Mouse (Mus musculus) neural tube, embryonic 11.5 days (tissue): ENCODE measurements around the gene Rbm3. TPM values are rescaled to one million over a fixed set of nuclear protein-coding genes. Genes with fewer than 3 reads are reported as not detected.

Experiments
- ATAC-seq: fragments of 200-750 bp; cut with Nextera tagmentation; 2 replicates; pipeline ENCODE4 v1.8.0; 2017; ENCODE audit warnings: moderate number of reproducible peaks, mild to moderate bottlenecking, moderate TSS enrichment, moderate library complexity; ENCODE audit not compliant: insufficient read depth, low FRiP score, low TSS enrichment
- DNase-seq: peaks from one replicate; pipeline ENCODE4 v3.0.0-alpha.2; 2015; ENCODE audit warnings: low spot score
- H3K27ac ChIP-seq: fragments of 300-500 bp; sonication (generic); 2 replicates; pipeline ENCODE4 v1.5.1; 2014; ENCODE audit warnings: low read depth, mild to moderate bottlenecking, low read length
- H3K27me3 ChIP-seq: fragments of 300-500 bp; sonication (generic); 2 replicates; pipeline ENCODE4 v1.6.1; 2014; ENCODE audit warnings: mild to moderate bottlenecking, low read length, mixed read lengths; ENCODE audit not compliant: control insufficient read depth, insufficient read depth
- H3K36me3 ChIP-seq: fragments of 300-500 bp; sonication (generic); 2 replicates; pipeline ENCODE4 v1.6.1; 2014; ENCODE audit warnings: mild to moderate bottlenecking, low read length, moderate library complexity, mixed read lengths; ENCODE audit not compliant: control insufficient read depth, insufficient read depth
- H3K4me1 ChIP-seq: fragments of 300-500 bp; sonication (generic); 2 replicates; pipeline ENCODE4 v1.6.1; 2014; ENCODE audit warnings: low read length, mixed read lengths; ENCODE audit not compliant: control insufficient read depth, insufficient read depth
- H3K4me2 ChIP-seq: fragments of 300-500 bp; sonication (generic); 2 replicates; pipeline ENCODE4 v1.6.1; 2014; ENCODE audit warnings: low read depth, mild to moderate bottlenecking, moderate library complexity
- H3K4me3 ChIP-seq: fragments of 300-500 bp; sonication (generic); 2 replicates; pipeline ENCODE4 v1.5.1; 2014; ENCODE audit warnings: low read depth, low read length
- H3K9ac ChIP-seq: fragments of 300-500 bp; sonication (generic); 2 replicates; pipeline ENCODE4 v1.6.1; 2014; ENCODE audit warnings: mild to moderate bottlenecking, low read length
- H3K9me3 ChIP-seq: fragments of 300-500 bp; sonication (generic); 2 replicates; pipeline ENCODE4 v1.6.1; 2016; ENCODE audit warnings: low read length; ENCODE audit not compliant: control insufficient read depth
- WGBS: fragments of 180-500 bp; shearing (Covaris S2); extraction: QIAGEN DNeasy Blood & Tissue Kit; methylation state at CpG from one replicate; pipeline ENCODE4 v1.1.7; 2014; 5-methylcytosine and 5-hydroxymethylcytosine counted together
- polyA plus RNA-seq: library from polyadenylated mRNA; unstranded; fragments of >200 nt; fragmentation: Nextera tagmentation; extraction: Ambion mirVana; gene quantifications from 2 replicates; pipeline ENCODE4 v1.2.1, GENCODE M21; 2014

Gene Rbm3
- polyA plus RNA-seq: 400 and 423 TPM in 2 replicates

DNA sequence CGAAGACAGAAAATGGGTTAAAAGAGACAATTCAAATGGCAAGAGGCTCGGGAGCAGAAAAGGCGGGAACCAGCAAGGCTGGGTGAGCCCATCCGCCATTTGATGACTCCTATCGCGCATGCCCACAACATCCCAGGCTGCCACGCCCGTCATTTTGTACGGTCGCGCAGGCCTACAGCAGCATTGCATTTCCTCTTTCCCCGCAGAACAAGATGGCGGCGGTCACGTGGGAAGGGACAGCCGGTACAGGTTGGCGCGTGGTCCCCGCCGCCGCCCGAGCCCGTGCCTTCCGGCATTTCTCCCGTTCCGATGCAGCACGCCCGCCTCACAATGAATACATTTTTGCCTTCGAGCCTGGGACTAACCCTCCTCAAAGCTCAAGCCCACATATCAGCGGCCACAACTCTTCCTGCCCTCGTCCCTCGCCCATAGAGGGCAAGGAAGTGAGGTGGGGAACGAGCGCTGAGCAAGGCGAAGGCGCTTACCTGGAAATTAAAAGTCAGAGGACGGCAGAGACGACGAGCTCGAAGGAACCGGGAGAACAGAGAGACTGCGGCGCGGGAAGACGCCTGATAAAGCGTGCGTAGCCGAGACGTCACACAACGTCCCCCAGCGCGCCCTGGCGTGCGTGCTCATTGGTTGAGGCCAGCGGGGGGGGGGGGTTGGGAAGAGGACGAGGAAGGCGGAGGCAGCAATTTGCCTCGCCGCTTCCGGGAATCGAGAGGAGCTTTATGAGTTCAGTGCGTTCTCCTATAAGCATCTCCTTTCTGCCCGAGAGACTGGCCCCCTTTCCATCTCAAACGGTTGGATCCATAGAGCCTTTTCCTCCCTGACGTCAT lies at the start of gene Rbm3:
Gene Rbm3, minus strand, starts transcription at position 728 of the 839 bp plus-strand sequence.
- Histone ChIP-seq H3K36me3 (peaks cover 6% of the 10 kb centered on the region; the same call in 1 of the 2 replicates), H3K9me3 (no peaks in the 10 kb centered on the region), H3K4me1 (peaks cover 6% of the 10 kb centered on the region), H3K9ac (peak within 1 kb of the TSS; percentile 87), H3K4me2 (peak within 1 kb of the TSS; percentile 69), H3K27ac (peak within 1 kb of the TSS; percentile 91), H3K27me3 (no peaks in the 10 kb centered on the region), H3K4me3 (peak within 1 kb of the TSS; percentile 58)
- DNase-seq (peak; percentile 86), ATAC-seq (peak; percentile 94)
- WGBS: 27% methylated on average over 58 of the region's 65 CpGs

DNA sequence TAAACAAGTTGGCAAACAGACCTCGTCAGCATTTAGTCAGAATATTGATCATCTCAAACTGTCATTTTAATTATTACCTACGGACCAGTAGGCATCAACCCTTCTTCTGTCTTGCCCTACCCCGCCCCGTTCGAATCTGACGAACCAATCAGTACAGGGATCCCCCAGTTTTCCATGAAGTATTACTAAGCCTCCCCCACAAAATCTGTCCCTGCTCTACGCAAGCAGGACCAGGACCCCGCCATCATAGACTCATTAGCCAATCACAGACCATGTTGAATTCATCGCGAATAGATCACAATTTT lies 47.7 kb upstream of the Rbm3 start, which contains the start of gene Ebp:
Gene Ebp, minus strand, starts transcription at position 94 of the 305 bp plus-strand sequence.
- 28% methylated on average over 10 of the region's 10 CpGs for WGBS
- Histone ChIP-seq H3K9me3 (no peaks in the 10 kb centered on the region), H3K9ac (peak within 1 kb of the TSS; percentile 59), H3K27me3 (no peaks in the 10 kb centered on the region), H3K4me1 (no peaks in the 10 kb centered on the region), H3K4me2 (peak within 1 kb of the TSS; percentile 52), H3K36me3 (no peaks in the 10 kb centered on the region), H3K4me3 (peak within 1 kb of the TSS; percentile 33), H3K27ac (peak within 1 kb of the TSS; percentile 7; the same call in 1 of the 2 replicates)
- ATAC-seq (0 out of 2 replicates have a peak, but pooled peaks have one; percentile 39), DNase-seq (no peak)

DNA sequence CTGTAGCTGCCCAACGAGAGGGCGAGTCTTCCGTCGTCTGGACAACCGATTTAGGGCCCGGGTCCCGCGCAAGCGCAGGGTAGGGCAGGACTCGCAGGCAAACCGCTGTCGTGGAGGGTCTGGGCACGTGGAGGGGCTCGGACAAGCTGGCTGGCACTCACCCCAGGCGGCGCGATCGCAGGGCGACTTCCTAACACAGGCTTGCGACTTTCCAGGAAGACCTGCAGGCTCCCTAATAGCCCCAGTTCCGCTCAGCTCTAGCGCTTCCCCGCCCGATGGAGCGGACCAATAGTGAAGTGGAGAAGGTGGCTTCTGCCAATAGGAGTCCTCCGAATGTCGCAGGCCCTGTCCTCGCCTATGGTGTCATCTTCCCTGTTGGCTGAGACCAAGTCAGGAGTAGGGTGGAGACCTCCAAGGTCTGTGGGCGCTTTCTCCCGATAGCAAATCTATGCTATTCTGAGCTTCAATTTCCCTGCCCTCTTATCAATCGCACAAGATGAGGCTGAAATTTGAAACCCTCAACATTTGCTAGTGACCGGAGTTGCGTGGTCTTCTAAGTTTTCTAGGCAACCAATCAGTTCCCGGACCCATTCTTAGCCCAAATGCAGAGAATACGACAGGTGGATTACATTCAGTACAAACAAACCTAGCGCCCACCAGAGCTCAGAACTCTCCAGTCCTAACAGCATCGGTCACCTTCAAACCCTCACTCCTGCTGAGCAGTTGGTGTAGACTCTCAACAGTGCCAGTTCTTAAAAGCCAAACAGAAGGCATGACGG lies 47.1 kb upstream of the Rbm3 start:
- no peaks in the 10 kb centered on the region for H3K4me1 ChIP-seq
- WGBS: 10% methylated on average over 38 of the region's 38 CpGs
- H3K36me3 ChIP-seq: no peaks in the 10 kb centered on the region
- H3K9ac ChIP-seq: peak overlapping the region; percentile 59
- peak overlapping the region; percentile 52 for H3K4me2 ChIP-seq
- DNase-seq: peak; percentile 81
- peak overlapping the region; percentile 7; the same call in 1 of the 2 replicates for H3K27ac ChIP-seq
- H3K9me3 ChIP-seq: no peaks in the 10 kb centered on the region
- H3K4me3 ChIP-seq: peak overlapping the region; percentile 33
- H3K27me3 ChIP-seq: no peaks in the 10 kb centered on the region
- ATAC-seq: peak; percentile 98

DNA sequence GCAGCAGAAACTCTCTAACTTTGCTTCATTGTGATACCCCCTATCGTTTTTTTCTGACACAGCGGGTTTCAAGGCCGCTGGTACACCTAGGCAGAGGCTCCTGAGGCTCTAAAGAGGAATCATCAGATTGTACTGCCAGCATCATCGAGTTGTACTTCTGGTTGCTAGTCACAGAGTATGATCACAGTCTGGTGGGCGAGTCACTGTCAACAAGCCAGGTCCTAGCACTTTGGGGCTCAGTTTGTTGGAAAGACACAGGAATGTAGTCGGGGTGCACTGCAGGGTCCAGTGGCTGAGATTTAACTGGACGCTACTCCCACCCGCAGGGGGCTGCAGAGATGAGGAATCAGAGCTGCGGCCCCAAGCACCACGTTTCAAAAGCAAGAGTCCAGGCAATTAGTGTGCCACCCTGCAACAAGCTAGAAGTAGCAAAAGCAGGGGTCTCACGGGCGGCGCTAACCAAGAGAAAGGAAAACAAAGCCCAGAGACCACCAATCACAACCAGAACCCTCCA lies 46.5 kb upstream of the Rbm3 start:
- Histone ChIP-seq H3K27ac (peak overlapping the region; percentile 7; the same call in 1 of the 2 replicates), H3K9me3 (no peaks in the 10 kb centered on the region), H3K36me3 (no peaks in the 10 kb centered on the region), H3K9ac (peak overlapping the region; percentile 59), H3K4me2 (peak overlapping the region; percentile 52), H3K4me3 (peak overlapping the region; percentile 33), H3K27me3 (no peaks in the 10 kb centered on the region), H3K4me1 (no peaks in the 10 kb centered on the region)
- ATAC-seq (no peak; the same call in 1 of the 2 replicates), DNase-seq (no peak)
- WGBS: 21% methylated on average over 13 of the region's 13 CpGs

DNA sequence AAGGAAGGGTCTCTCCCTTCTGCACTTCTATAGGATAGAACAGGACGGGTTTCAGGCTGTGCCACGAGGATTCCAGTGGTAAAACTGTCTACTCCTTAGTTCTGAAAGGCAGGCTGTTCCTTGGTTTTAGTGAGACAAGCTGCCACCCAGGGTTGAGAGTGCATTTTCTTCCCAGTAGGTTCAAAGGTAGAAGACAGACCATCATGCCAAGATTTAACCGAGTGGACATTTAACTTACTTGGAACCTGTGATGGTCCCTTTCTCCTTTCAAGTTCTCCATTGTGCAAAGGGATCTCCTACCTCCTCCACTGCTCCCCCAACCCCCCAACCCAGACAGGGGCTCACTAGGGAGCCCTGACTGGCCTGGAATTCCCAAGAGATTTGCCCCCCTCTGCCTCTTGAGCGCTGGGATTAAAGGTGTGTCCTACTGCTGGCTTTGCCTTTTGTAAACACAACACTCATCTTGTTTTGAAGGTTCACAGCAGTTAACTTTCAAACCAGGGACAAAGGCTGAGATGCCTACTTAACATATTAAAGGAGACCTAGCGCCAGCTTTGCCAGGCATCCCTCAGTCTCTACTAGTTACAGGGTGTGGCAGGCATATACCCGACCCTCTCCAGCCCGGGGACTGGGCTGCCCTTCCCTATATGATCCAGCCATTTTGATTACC lies 37.3 kb upstream of the Rbm3 start:
- no peak overlapping the region for H3K4me3 ChIP-seq
- no peak overlapping the region for H3K9ac ChIP-seq
- no peak overlapping the region for H3K4me2 ChIP-seq
- H3K4me1 ChIP-seq: no peaks in the 10 kb centered on the region
- 18% methylated on average over 7 of the region's 7 CpGs for WGBS
- DNase-seq (no peak), ATAC-seq (no peak)
- peaks cover 3% of the 10 kb centered on the region; the same call in 1 of the 2 replicates for H3K9me3 ChIP-seq
- H3K36me3 ChIP-seq: no peaks in the 10 kb centered on the region
- H3K27ac ChIP-seq: no peak overlapping the region
- no peaks in the 10 kb centered on the region for H3K27me3 ChIP-seq

DNA sequence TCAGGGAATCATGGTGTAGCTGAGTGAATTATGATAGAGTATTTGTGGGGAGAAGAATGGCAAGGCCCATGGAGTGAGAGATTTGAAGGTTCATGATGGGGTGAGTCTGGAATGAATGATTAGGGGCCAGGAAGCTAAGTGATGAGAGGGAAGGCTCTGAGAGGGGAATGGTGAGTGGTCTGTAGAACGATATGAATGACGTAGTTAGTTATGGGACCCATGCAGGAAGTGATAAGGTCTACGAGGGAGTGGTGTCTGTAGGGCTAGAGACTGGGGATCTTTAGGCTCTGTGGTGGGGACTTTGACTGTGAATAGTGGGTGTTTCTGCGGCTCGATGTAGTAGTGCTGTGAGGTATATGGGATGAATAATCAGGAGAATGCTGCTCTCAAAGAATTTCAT lies 34.0 kb upstream of the Rbm3 start:
- Histone ChIP-seq H3K4me2 (no peak overlapping the region), H3K4me1 (no peaks in the 10 kb centered on the region), H3K27me3 (no peaks in the 10 kb centered on the region)

DNA sequence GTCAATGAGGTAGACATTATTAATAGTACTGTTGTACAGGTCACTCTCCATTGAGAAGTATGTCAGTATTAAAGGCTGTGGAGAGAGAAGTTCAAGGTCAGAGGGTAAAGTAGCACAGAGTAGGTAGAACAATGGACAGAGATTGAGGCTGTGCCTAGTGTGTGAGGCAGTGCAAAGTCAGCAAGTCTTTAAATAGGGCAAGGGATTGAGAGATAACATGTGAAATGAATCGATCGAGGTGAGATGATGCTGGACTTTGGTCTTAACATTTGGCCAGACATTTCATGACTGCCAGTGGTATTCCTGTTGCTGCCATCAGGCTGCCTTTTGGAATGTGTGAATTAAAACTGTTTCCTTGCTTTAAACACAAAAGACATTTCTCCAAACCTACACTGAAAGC lies 33.2 kb upstream of the Rbm3 start:
- no peaks in the 10 kb centered on the region for H3K4me1 ChIP-seq
- H3K4me2 ChIP-seq: no peak overlapping the region
- DNase-seq: no peak
- no peaks in the 10 kb centered on the region for H3K36me3 ChIP-seq
- H3K9ac ChIP-seq: no peak overlapping the region
- WGBS: 90% methylated on average over 2 of the region's 2 CpGs
- no peaks in the 10 kb centered on the region for H3K27me3 ChIP-seq
- no peak overlapping the region for H3K4me3 ChIP-seq
- H3K9me3 ChIP-seq: no peaks in the 10 kb centered on the region
- H3K27ac ChIP-seq: no peak overlapping the region
- ATAC-seq: no peak

More for the DNA sequence above, 34.0 kb upstream of the Rbm3 start:
- Histone ChIP-seq H3K36me3 (no peaks in the 10 kb centered on the region), H3K4me3 (no peak overlapping the region), H3K9me3 (no peaks in the 10 kb centered on the region), H3K9ac (no peak overlapping the region), H3K27ac (no peak overlapping the region)
- 93% methylated on average over 5 of the region's 5 CpGs for WGBS
- ATAC-seq: no peak
- DNase-seq: no peak
